Mouse (Mus musculus) liver, embryonic 13.5 days (tissue): Measurements from ENCODE around the gene Unc50. TPM values are rescaled to one million over a fixed set of nuclear protein-coding genes. Genes with fewer than 3 reads are reported as not detected.

ENCODE experiments used
- ATAC-seq: fragments of 200-750 bp; cut with Nextera tagmentation; 2 replicates; pipeline ENCODE4 v1.8.0; 2017; ENCODE audit warnings: low read depth, mild to moderate bottlenecking, moderate number of reproducible peaks, moderate library complexity
- DNase-seq: peaks from one replicate; pipeline ENCODE4 v3.0.0; 2022
- H3K27ac ChIP-seq: fragments of 300-500 bp; sonication (generic); 2 replicates; pipeline ENCODE4 v1.5.1; 2015; ENCODE audit warnings: moderate library complexity, mild to moderate bottlenecking, inconsistent platforms
- H3K27me3 ChIP-seq: fragments of 300-500 bp; sonication (generic); 2 replicates; pipeline ENCODE4 v1.6.1; 2015; ENCODE audit warnings: mild to moderate bottlenecking, inconsistent platforms
- H3K36me3 ChIP-seq: fragments of 300-500 bp; sonication (generic); 2 replicates; pipeline ENCODE4 v1.6.1; 2015; ENCODE audit warnings: mild to moderate bottlenecking, inconsistent platforms
- H3K4me1 ChIP-seq: fragments of 300-500 bp; sonication (generic); replicated peaks from 2 replicates; pipeline ENCODE4 v1.6.1; 2015; ENCODE audit warnings: inconsistent platforms
- H3K4me2 ChIP-seq: fragments of 300-500 bp; sonication (generic); 2 replicates; pipeline ENCODE4 v1.6.1; 2015; ENCODE audit warnings: inconsistent platforms, mild to moderate bottlenecking, moderate library complexity
- H3K4me3 ChIP-seq: fragments of 300-500 bp; sonication (generic); replicated peaks from 2 replicates; pipeline ENCODE4 v1.5.1; 2015; ENCODE audit warnings: mild to moderate bottlenecking, inconsistent platforms
- H3K9ac ChIP-seq: fragments of 300-500 bp; sonication (generic); 2 replicates; pipeline ENCODE4 v1.6.1; 2015; ENCODE audit warnings: mild to moderate bottlenecking, inconsistent platforms
- H3K9me3 ChIP-seq: fragments of 300-500 bp; sonication (generic); replicated peaks from 2 replicates; pipeline ENCODE4 v1.6.1; 2016; ENCODE audit warnings: inconsistent platforms
- WGBS: fragments of 180-500 bp; shearing (Covaris S2); methylation state at CpG from one replicate; pipeline ENCODE4 v1.1.7; 2015; ENCODE audit not compliant: insufficient replicate concordance; 5-methylcytosine and 5-hydroxymethylcytosine counted together
- polyA plus RNA-seq: library from polyadenylated mRNA; unstranded; fragments of >200 nt; fragmentation: Nextera tagmentation; extraction: Ambion mirVana; gene quantifications from 2 replicates; pipeline ENCODE4 v1.2.1, GENCODE M21; 2015

Unc50 gene
- polyA plus RNA-seq, 1 experiment from 2014 or later, result 87.2 TPM

DNA sequence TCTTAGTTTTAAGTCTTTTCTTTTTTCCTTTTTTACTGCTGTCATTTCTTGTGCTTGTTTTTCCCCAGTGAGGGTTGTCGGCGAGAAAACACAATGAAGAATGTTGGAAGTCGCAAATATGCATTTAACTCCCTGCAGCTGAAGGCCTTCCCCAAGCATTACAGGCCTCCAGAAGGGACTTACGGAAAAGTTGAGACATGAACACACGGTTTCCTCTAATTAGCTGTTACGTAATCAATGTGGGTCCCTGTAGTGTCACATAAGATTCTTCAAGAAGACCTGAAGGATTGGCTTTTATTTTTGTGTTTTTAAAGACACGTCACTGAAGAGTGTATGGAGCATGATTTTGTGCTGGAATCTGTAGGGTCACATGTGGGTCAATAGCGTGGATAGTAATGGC lies 21.9 kb upstream of the Unc50 start:
- 0 out of 2 replicates have a peak, but pooled peaks cover 3% of the 10 kb centered on the region for H3K4me1 ChIP-seq
- H3K9ac ChIP-seq, result no peak overlapping the region
- no peaks in the 10 kb centered on the region for H3K27me3 ChIP-seq
- H3K36me3 ChIP-seq, result no peaks in the 10 kb centered on the region
- 68% methylated on average over 8 of the region's 8 CpGs for WGBS
- DNase-seq (no peak), ATAC-seq (no peak)
- no peak overlapping the region for H3K4me3 ChIP-seq
- H3K9me3 ChIP-seq, result no peaks in the 10 kb centered on the region
- no peak overlapping the region for H3K4me2 ChIP-seq
- H3K27ac ChIP-seq, result no peak overlapping the region

DNA sequence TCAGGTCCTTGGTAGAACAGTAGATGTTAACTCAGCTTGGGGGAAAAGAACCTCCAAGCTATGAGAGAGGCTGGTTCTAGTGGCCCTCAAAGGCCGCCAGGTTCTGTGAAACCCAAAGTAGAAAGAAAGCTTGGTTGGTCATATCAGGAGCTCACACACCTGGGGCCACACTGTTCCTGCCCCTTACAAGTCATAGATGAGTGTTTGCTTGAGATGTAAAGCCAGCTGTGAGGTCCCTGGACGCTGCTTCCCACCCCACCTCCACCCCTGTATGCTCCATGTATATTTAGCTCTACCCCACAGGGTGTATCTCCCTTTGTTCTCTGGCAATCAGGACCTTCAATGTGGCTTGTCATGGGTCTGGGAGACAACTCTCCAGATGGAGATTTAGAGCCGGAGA lies 21.3 kb upstream of the Unc50 start:
- no peak overlapping the region for H3K27ac ChIP-seq
- H3K36me3 ChIP-seq, result no peaks in the 10 kb centered on the region
- DNase-seq, result no peak
- H3K9me3 ChIP-seq, result no peaks in the 10 kb centered on the region
- H3K4me3 ChIP-seq, result no peak overlapping the region
- 0 out of 2 replicates have a peak, but pooled peaks cover 3% of the 10 kb centered on the region for H3K4me1 ChIP-seq
- H3K4me2 ChIP-seq, result no peak overlapping the region
- ATAC-seq, result no peak
- no peak overlapping the region for H3K9ac ChIP-seq
- no peaks in the 10 kb centered on the region for H3K27me3 ChIP-seq
- 61% methylated on average over 3 of the region's 3 CpGs for WGBS

DNA sequence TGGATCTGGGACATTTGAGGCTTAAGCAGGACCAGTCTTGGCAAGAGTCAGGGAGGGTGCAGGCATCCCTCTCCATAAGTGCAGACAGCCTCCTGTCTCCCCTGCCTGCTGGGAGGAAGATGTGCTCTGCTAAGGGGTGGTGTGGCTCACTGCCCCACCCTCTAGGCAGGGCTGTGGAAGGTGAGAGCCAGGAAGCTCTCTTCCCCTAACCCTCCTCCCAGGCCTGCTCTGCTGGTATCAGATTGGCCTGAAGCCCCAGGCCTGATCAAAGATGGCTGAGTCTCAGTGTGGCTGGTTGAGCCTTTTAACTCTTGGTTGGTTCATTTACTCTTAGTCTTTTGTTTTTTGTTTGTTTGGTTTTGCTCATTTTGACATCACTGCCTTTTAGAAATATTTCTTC lies 20.3 kb upstream of the Unc50 start:
- DNase-seq (no peak), ATAC-seq (0 out of 2 replicates have a peak, but pooled peaks have one; percentile 43)
- Histone ChIP-seq H3K9ac (no peak overlapping the region), H3K27ac (no peak overlapping the region), H3K4me3 (no peak overlapping the region), H3K4me2 (no peak overlapping the region), H3K4me1 (0 out of 2 replicates have a peak, but pooled peaks cover 3% of the 10 kb centered on the region), H3K36me3 (no peaks in the 10 kb centered on the region), H3K27me3 (no peaks in the 10 kb centered on the region), H3K9me3 (no peaks in the 10 kb centered on the region)

DNA sequence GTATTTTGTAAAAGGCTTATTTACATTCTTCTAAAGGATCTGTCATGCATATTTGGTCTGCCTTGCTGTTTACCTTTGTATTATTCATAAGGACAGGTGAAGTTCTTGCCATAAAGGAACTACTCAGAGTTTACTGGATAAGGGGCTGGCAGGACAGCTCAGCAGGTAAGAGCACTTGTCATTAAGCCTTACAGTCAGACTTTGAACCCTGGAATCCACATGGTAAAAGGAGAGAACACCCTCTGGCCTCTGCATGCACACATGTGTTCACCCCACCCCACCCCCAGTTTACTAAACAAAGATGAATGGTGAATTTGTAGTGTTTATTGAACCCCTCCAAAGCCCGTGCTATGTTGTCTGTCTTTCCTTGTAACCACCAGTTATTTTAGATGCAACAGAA lies 14.5 kb upstream of the Unc50 start:
- H3K4me3 ChIP-seq, result no peak overlapping the region
- 70% methylated on average over 1 of the region's 1 CpGs for WGBS
- H3K36me3 ChIP-seq, result peaks cover 21% of the 10 kb centered on the region
- H3K4me2 ChIP-seq, result no peak overlapping the region
- H3K9me3 ChIP-seq, result no peaks in the 10 kb centered on the region
- ATAC-seq (no peak), DNase-seq (no peak)
- H3K9ac ChIP-seq, result no peak overlapping the region
- no peaks in the 10 kb centered on the region for H3K4me1 ChIP-seq
- no peaks in the 10 kb centered on the region for H3K27me3 ChIP-seq
- no peak overlapping the region for H3K27ac ChIP-seq

GRCm38 (mm10) chr1:37419420-37419819 lies 10.5 kb upstream of the Unc50 start:
- peaks cover 46% of the 10 kb centered on the region for H3K36me3 ChIP-seq
- ATAC-seq (peak; percentile 63), DNase-seq (peak; percentile 51)

GRCm38 (mm10) chr1:37427144-37427875 lies 2.6 kb upstream of the Unc50 start:
- Histone ChIP-seq H3K4me2 (no peak overlapping the region), H3K27ac (no peak overlapping the region), H3K9ac (no peak overlapping the region), H3K36me3 (peaks cover 44% of the 10 kb centered on the region), H3K27me3 (no peaks in the 10 kb centered on the region), H3K4me1 (peaks cover 42% of the 10 kb centered on the region), H3K4me3 (no peak overlapping the region; the same call in 1 of the 2 replicates), H3K9me3 (peaks cover 4% of the 10 kb centered on the region; the same call in 1 of the 2 replicates)
- no peak for ATAC-seq
- WGBS, result 88% methylated on average over 8 of the region's 8 CpGs
- no peak for DNase-seq

More at GRCm38 (mm10) chr1:37419420-37419819, 10.5 kb upstream of the Unc50 start:
- H3K9me3 ChIP-seq, result peaks cover 4% of the 10 kb centered on the region; the same call in 1 of the 2 replicates
- H3K4me1 ChIP-seq, result peaks cover 4% of the 10 kb centered on the region; the same call in 1 of the 2 replicates
- no peak overlapping the region for H3K9ac ChIP-seq
- no peak overlapping the region for H3K27ac ChIP-seq
- WGBS, result 71% methylated on average over 1 of the region's 1 CpGs
- H3K4me3 ChIP-seq, result no peak overlapping the region
- H3K4me2 ChIP-seq, result no peak overlapping the region
- H3K27me3 ChIP-seq, result no peaks in the 10 kb centered on the region

GRCm38 (mm10) chr1:37428911-37429310 lies 1.0 kb upstream of the Unc50 start:
- WGBS, result 20% methylated on average over 2 of the region's 2 CpGs
- peaks cover 56% of the 10 kb centered on the region for H3K4me1 ChIP-seq

GRCm38 (mm10) chr1:37430297-37430840 lies 430 bp downstream of the Unc50 start:
- 1% methylated on average over 40 of the region's 40 CpGs for WGBS
- H3K9ac ChIP-seq, result peak overlapping the region; percentile 89
- H3K36me3 ChIP-seq, result peaks cover 48% of the 10 kb centered on the region
- peak overlapping the region; percentile 85 for H3K27ac ChIP-seq
- H3K4me2 ChIP-seq, result peak overlapping the region; percentile 90
- no peak for DNase-seq
- peak overlapping the region; percentile 80 for H3K4me3 ChIP-seq
- H3K4me1 ChIP-seq, result peaks cover 61% of the 10 kb centered on the region
- ATAC-seq, result peak; percentile 67
- no peaks in the 10 kb centered on the region for H3K9me3 ChIP-seq
- no peaks in the 10 kb centered on the region for H3K27me3 ChIP-seq

More at GRCm38 (mm10) chr1:37428911-37429310, 1.0 kb upstream of the Unc50 start:
- H3K27ac ChIP-seq, result peak overlapping the region; percentile 74
- no peaks in the 10 kb centered on the region for H3K27me3 ChIP-seq
- DNase-seq (no peak), ATAC-seq (no peak)
- peak overlapping the region; percentile 80 for H3K4me3 ChIP-seq
- peak overlapping the region; percentile 89 for H3K9ac ChIP-seq
- H3K4me2 ChIP-seq, result peak overlapping the region; percentile 90
- H3K9me3 ChIP-seq, result peaks cover 4% of the 10 kb centered on the region; the same call in 1 of the 2 replicates
- peaks cover 48% of the 10 kb centered on the region for H3K36me3 ChIP-seq

GRCm38 (mm10) chr1:37436419-37436818 lies 6.5 kb downstream of the Unc50 start:
- Histone ChIP-seq H3K4me3 (peak overlapping the region; percentile 10; the same call in 1 of the 2 replicates), H3K36me3 (peaks cover 88% of the 10 kb centered on the region), H3K4me1 (peaks cover 53% of the 10 kb centered on the region), H3K9ac (peak overlapping the region; percentile 56), H3K27ac (peak overlapping the region; percentile 76), H3K9me3 (no peaks in the 10 kb centered on the region), H3K27me3 (no peaks in the 10 kb centered on the region), H3K4me2 (peak overlapping the region; percentile 49)
- peak; percentile 54 for DNase-seq
- peak; percentile 94 for ATAC-seq
- WGBS, result 54% methylated on average over 3 of the region's 3 CpGs

DNA sequence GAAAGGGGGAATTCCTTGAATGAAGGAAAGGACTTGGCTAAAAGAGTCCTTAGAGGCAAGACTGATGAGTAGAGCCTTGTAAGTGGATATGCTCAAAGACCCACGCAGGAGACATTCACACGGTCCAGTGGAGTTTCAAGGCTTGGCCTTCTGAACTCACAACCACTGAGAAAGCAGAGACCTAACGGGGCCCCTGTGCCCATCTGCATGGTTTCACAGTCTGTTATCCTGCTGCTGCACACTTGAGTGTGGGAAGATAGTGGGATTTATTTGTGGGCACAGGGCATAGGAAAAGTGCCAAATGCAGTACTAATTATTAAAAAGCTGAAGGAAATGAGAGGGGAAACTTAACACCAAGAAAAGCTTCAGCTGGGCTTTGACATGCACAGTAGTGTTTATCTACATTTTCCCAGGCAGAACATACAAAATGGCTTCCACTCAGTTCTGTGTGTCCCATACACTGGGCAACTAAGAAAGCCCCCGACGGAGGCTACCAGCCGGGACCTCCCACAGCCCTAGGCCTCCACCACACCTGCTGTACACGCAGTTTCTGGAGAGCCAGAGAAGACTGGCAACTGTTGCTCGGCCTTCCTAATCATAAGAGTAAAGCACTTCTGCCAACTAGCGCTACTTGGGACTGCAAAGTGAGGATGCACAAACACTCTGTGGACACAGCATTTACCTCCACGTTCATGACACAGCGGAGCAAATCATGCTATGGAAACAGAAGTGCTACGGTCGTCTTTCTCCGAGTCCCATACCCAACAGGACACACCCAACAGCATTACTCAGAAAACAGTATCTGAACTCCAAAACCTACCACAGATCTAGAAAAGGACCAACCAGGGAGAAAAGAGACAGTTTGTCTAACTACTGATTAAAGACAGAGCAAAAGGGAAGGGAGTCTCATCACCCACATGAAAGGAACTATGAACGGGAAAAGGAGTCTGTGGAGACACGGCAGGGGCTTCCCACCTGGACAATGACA lies 13.2 kb downstream of the Unc50 start:
- Histone ChIP-seq H3K9ac (no peak overlapping the region), H3K4me3 (no peak overlapping the region), H3K27ac (peak overlapping the region; percentile 67), H3K27me3 (no peaks in the 10 kb centered on the region), H3K4me1 (peaks cover 18% of the 10 kb centered on the region), H3K4me2 (peak overlapping the region; percentile 44), H3K36me3 (peaks cover 40% of the 10 kb centered on the region), H3K9me3 (no peaks in the 10 kb centered on the region)
- 60% methylated on average over 16 of the region's 16 CpGs for WGBS
- DNase-seq, result no peak
- ATAC-seq, result peak; percentile 82
